Mouse (Mus musculus): ENCODE measurements around the gene Ttpal. TPM values are rescaled to one million over a fixed set of nuclear protein-coding genes. Genes with fewer than 3 reads are reported as not detected.

Gene Ttpal
- total RNA-seq, 2 experiments from 2014 or later = 22.7 to 34.8 TPM

GRCm38 (mm10) chr2:163662076-163662475, 60.0 kb downstream of the Ttpal start:
- DNase-seq = no peak

- DNase-seq = no peak
Measured at GRCm38 (mm10) chr2:163662698-163663221, 60.6 kb downstream of the Ttpal start.

- DNase-seq = no peak
Measured at GRCm38 (mm10) chr2:163663930-163664329, 61.8 kb downstream of the Ttpal start.

- DNase-seq = no peak
Measured at GRCm38 (mm10) chr2:163667045-163667444, 64.9 kb downstream of the Ttpal start.

Other genes starting within 250 kb of the Ttpal start
- gene Jph2, start 204.3 kb upstream of the Ttpal start, total RNA-seq (2021) = 1 to 10 TPM; 3.4 to 5.3 TPM
- gene Oser1, start 177.6 kb upstream of the Ttpal start, total RNA-seq (2021) = 10 to 100 TPM; 37.2 to 43.4 TPM
- gene Gdap1l1, start 163.8 kb upstream of the Ttpal start, total RNA-seq (2021) = 1 to 10 TPM; 2.8 to 3.1 TPM
- gene Fitm2, start 129.7 kb upstream of the Ttpal start, total RNA-seq (2021) = 10 to 100 TPM; 83.6 to 87.8 TPM
- not detected for gene R3hdml, start 110.0 kb upstream of the Ttpal start, total RNA-seq (2021)
- gene Hnf4a, start 95.5 kb upstream of the Ttpal start, total RNA-seq (2021) = under 1 TPM in 1 of 2 experiments, not detected in 1; 0.40 TPM
- gene Serinc3, start 42.8 kb downstream of the Ttpal start, total RNA-seq (2021) = 100 to 1,000 TPM; 565 to 629 TPM
- gene Pkig, start 56.1 kb downstream of the Ttpal start, total RNA-seq (2021) = 10 to 100 TPM; 45.0 to 46.0 TPM
- 1 to 10 TPM; 3.6 to 4.9 TPM for gene Ada, start 147.9 kb downstream of the Ttpal start, total RNA-seq (2021)
- gene Ccn5, start 218.5 kb downstream of the Ttpal start, total RNA-seq (2021) = under 1 TPM in 1 of 2 experiments, not detected in 1; 0.63 TPM

Measured in adrenal gland, postnatal 36 days (tissue).